Mouse (Mus musculus) heart, postnatal 0 days (tissue): ENCODE results near the gene Ssc4d. TPM values are rescaled to one million over a fixed set of nuclear protein-coding genes. Genes with fewer than 3 reads are reported as not detected.

Source experiments
- ATAC-seq: fragments of 200-750 bp; cut with Nextera tagmentation; 2 replicates; pipeline ENCODE4 v1.8.0; 2017; ENCODE audit warnings: low read depth, moderate number of reproducible peaks, moderate library complexity; ENCODE audit not compliant: insufficient read depth
- DNase-seq: peaks from one replicate; pipeline ENCODE4 v3.0.0-alpha.2; 2016; ENCODE audit warnings: low spot score
- H3K27ac ChIP-seq: fragments of 300-500 bp; sonication (generic); 2 replicates; pipeline ENCODE4 v1.5.1; 2014; ENCODE audit warnings: low read depth, mild to moderate bottlenecking
- H3K27me3 ChIP-seq: fragments of 300-500 bp; sonication (generic); 2 replicates; pipeline ENCODE4 v1.6.1; 2014; ENCODE audit warnings: low read length, mixed read lengths; ENCODE audit not compliant: control insufficient read depth, insufficient read depth
- H3K36me3 ChIP-seq: fragments of 300-500 bp; sonication (generic); replicated peaks from 2 replicates; pipeline ENCODE4 v1.6.1; 2014; ENCODE audit warnings: low read length, mixed read lengths; ENCODE audit not compliant: control insufficient read depth, insufficient read depth
- H3K4me1 ChIP-seq: fragments of 300-500 bp; sonication (generic); 2 replicates; pipeline ENCODE4 v1.6.1; 2014; ENCODE audit warnings: antibody characterized with exemption; ENCODE audit not compliant: control insufficient read depth, insufficient read depth
- H3K4me2 ChIP-seq: fragments of 300-500 bp; sonication (generic); 2 replicates; pipeline ENCODE4 v1.6.1; 2014; ENCODE audit warnings: low read depth, mild to moderate bottlenecking, low read length, moderate library complexity
- H3K4me3 ChIP-seq: fragments of 300-500 bp; sonication (generic); 2 replicates; pipeline ENCODE4 v1.5.1; 2014; ENCODE audit warnings: low read depth, low read length
- H3K9ac ChIP-seq: fragments of 300-500 bp; sonication (generic); replicated peaks from 2 replicates; pipeline ENCODE4 v1.6.1; 2014; ENCODE audit warnings: low read depth, low read length, mixed read lengths
- H3K9me3 ChIP-seq: fragments of 300-500 bp; sonication (generic); replicated peaks from 2 replicates; pipeline ENCODE4 v1.6.1; 2016; ENCODE audit warnings: low read length; ENCODE audit not compliant: control insufficient read depth
- CTCF ChIP-seq: IDR thresholded peaks from 2 replicates; pipeline ENCODE4 v1.5.1; 2016; ENCODE audit warnings: antibody characterized with exemption, control low read depth, low read depth
- EP300 ChIP-seq: IDR thresholded peaks from 2 replicates; pipeline ENCODE4 v1.6.1; 2016; ENCODE audit warnings: antibody characterized with exemption, low read depth
- WGBS: fragments of 180-500 bp; shearing (Covaris S2); extraction: QIAGEN DNeasy Blood & Tissue Kit; methylation state at CpG from one replicate; pipeline ENCODE4 v1.1.7; 2014; 5-methylcytosine and 5-hydroxymethylcytosine counted together
- polyA plus RNA-seq: library from polyadenylated mRNA; unstranded; fragments of >200 nt; fragmentation: Nextera tagmentation; extraction: Ambion mirVana; gene quantifications from 2 replicates; pipeline ENCODE4 v1.2.1, GENCODE M21; 2015
- total RNA-seq: library from RNA; depleted of rRNA; stranded (reverse); fragments of >200 nt; gene quantifications from 2 replicates; pipeline ENCODE4 v1.2.3, GENCODE M21; 2014; ENCODE audit warnings: low replicate concordance

Ssc4d gene
- total and polyA plus RNA-seq, 2 experiments from 2014 or later, result 0.55 to 3.6 TPM

DNA sequence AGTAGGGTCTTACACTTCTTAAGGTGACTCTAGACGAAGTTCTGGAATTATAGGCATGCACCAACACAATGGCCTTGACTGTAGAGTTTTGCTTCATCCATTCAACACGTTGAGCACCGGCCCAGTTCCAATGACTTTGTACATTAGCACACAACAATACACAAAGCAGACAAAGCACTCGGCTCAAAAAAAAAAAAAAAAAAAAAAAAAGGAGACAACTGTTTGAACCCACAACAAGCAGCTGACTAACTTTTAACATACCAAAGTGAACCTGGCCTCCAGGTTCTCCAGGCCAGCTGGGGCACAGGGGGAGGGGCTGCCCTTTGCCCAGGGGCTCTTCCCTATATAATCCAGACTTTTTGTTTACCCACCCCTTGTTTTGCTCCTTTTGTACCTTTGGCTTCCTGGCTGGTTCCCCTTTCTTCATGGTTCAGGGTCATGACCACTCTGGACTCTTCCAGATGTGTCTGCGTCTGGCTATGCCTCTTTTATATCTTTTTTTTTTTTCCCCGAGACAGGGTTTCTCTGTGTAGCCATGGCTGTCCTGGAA is 38.6 kb downstream of the Ssc4d start:
- peaks cover 11% of the 10 kb centered on the region for H3K36me3 ChIP-seq
- peak overlapping the region; percentile 77; the same call in 1 of the 2 replicates for H3K27ac ChIP-seq
- no peak for ATAC-seq
- no peak overlapping the region; the same call in 1 of the 2 replicates for H3K4me2 ChIP-seq
- H3K9ac ChIP-seq, result no peak overlapping the region
- H3K4me1 ChIP-seq, result peaks cover 12% of the 10 kb centered on the region
- TF ChIP-seq CTCF (no peak), EP300 (no peak)
- no peaks in the 10 kb centered on the region for H3K9me3 ChIP-seq
- no peak for DNase-seq
- H3K4me3 ChIP-seq, result no peak overlapping the region
- 78% methylated on average over 6 of the region's 6 CpGs for WGBS
- no peaks in the 10 kb centered on the region for H3K27me3 ChIP-seq

DNA sequence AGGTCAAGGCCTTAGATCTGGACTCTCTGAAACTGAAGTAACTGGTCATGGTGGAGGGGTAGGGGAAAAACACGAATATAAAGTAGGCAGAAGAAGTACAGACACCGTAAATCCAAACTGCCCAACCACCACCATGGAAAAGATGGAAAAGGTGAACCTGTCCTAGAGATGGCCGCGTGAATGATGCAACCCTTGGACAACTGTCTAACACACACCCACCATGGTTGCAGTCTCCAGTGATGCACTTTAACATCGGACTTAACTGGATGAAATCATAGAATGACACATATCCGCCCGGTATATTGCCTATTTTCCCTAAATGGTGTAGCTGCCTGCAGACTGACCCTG is 39.2 kb downstream of the Ssc4d start:
- Histone ChIP-seq H3K4me2 (peak overlapping the region; percentile 76), H3K4me3 (peak overlapping the region; percentile 96; the same call in 1 of the 2 replicates), H3K27me3 (no peaks in the 10 kb centered on the region), H3K9me3 (no peaks in the 10 kb centered on the region), H3K27ac (peak overlapping the region; percentile 77), H3K9ac (no peak overlapping the region), H3K4me1 (peaks cover 12% of the 10 kb centered on the region), H3K36me3 (peaks cover 17% of the 10 kb centered on the region)
- WGBS, result 56% methylated on average over 7 of the region's 7 CpGs
- ATAC-seq (peak; percentile 1; the same call in 1 of the 2 replicates), DNase-seq (no peak)
- TF ChIP-seq EP300, result no peak
- TF ChIP-seq CTCF, result no peak

DNA sequence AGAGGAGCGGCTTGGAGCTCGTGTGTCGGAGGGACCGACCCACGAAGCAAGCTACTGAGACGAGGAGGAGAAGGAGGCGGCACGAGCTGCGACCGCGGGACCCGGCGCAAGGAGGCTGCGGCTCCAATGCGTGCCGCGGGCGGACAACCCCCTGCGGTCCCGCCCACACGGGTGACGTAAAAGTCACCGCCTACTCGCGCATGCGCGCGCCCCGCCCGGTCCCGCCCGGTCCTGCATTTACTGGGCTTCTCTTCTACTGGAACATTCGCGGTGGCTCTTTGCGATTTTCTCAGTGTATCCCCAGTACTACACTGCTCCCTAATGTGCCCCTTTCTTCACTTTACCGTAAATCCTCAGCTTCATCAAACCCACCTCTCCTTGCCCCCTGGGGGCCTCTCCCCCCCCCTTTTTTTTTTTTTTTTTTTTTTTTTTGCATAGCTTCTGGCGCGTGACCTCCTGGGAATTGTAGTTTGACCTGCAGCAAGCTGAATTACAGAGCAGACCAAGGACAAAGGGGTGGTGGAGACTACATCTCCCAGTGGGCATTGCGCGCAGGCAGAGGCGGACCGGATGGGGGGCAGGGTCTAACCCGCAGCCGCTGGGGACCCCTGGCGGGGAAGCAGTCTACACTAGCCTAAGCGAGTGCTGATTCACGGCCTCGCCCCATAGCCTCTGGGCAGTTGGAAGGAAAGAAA is 39.7 kb downstream of the Ssc4d start, which contains the start of gene Ywhag:
Gene Ywhag (minus strand): TSS at position 136 of the 695 bp plus-strand sequence.
- Histone ChIP-seq H3K9me3 (no peaks in the 10 kb centered on the region), H3K4me3 (peak within 1 kb of the TSS; percentile 96), H3K27me3 (no peaks in the 10 kb centered on the region), H3K36me3 (peaks cover 22% of the 10 kb centered on the region), H3K9ac (peak within 1 kb of the TSS; percentile 89), H3K4me2 (peak within 1 kb of the TSS; percentile 76), H3K4me1 (peaks cover 12% of the 10 kb centered on the region), H3K27ac (peak within 1 kb of the TSS; percentile 99)
- WGBS, result under 1% methylated on average over 46 of the region's 48 CpGs
- TF ChIP-seq CTCF (peak; percentile 72), EP300 (peak; percentile 82)
- DNase-seq (peak; percentile 99), ATAC-seq (peak; percentile 96)

DNA sequence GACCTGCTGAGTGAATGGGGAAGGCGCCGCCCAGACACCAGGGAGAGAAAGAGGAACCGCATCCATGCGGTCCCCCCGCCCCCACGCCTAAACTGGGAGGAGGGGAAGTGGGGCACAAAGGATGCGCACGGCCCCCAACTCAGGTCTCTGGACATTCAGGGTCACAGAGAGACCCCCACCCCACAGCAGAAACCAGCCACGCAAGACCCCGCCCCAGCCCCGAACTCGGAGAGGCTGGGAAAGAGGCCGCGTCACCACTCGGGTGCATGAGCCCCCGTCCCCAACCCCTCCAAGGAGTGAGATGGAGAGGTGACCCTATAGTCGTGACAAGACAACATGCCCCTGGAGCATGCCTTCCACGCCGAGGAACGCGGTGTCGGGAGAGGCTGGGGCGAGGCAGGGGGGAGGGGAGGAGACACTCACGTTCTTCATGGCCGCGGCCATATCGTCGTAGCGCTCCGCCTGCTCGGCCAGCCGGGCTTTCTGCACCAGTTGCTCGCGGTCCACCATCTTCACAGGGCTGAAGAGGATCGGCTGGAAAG is 40.4 kb downstream of the Ssc4d start:
- no peak for TF ChIP-seq CTCF
- TF ChIP-seq EP300, result no peak
- Histone ChIP-seq H3K4me2 (peak overlapping the region; percentile 76), H3K9ac (peak overlapping the region; percentile 89), H3K27me3 (no peaks in the 10 kb centered on the region), H3K9me3 (no peaks in the 10 kb centered on the region), H3K27ac (peak overlapping the region; percentile 99), H3K4me1 (peaks cover 12% of the 10 kb centered on the region), H3K4me3 (peak overlapping the region; percentile 96), H3K36me3 (peaks cover 28% of the 10 kb centered on the region)
- ATAC-seq, result peak; percentile 49
- WGBS, result under 1% methylated on average over 33 of the region's 35 CpGs
- peak; percentile 36 for DNase-seq

DNA sequence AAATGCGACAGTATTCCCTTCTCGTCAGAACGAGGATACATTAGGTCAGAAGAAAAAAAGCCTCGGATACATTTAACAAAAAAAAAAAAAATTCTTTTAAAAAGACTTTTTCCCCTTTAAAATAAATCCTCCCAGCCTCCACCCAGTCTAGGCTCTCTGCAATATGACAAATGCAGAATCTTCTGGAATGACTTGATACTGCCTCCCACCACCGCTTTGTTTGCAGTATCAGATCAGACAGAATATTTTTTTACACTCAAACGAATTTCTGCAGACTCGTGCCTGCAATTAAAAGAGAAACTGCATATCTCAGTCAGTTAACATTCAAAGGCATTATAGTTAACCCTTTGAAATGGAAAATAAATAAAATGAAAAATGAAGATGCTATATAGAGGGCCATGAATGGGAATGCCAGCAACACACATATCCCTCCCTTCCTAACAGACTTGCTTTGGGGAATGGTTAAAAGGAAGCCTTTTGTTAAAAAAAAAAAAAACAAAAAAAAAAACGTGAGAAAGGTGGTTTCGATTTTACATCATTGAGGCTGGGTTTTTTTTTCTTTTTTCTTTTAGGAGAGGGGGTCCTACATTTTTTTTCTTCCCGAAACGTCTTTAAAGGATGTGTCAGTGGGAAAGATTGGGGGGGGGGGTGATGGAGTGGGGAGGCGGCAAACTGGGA is 41.0 kb downstream of the Ssc4d start:
- no peak for ATAC-seq
- 4% methylated on average over 11 of the region's 12 CpGs for WGBS
- no peak for DNase-seq
- H3K4me1 ChIP-seq, result peaks cover 12% of the 10 kb centered on the region
- TF ChIP-seq CTCF (no peak), EP300 (no peak)
- H3K4me3 ChIP-seq, result peak overlapping the region; percentile 96
- peak overlapping the region; percentile 99 for H3K27ac ChIP-seq
- H3K4me2 ChIP-seq, result peak overlapping the region; percentile 76
- H3K9ac ChIP-seq, result peak overlapping the region; percentile 89
- no peaks in the 10 kb centered on the region for H3K27me3 ChIP-seq
- H3K36me3 ChIP-seq, result peaks cover 32% of the 10 kb centered on the region
- H3K9me3 ChIP-seq, result no peaks in the 10 kb centered on the region
